Mouse (Mus musculus) heart, adult 2 months (tissue): ENCODE results near the gene B3glct. TPM values are rescaled to one million over a fixed set of nuclear protein-coding genes. Genes with fewer than 3 reads are reported as not detected.

Experiments used
- DNase-seq, 2 experiments: peaks; one replicate each; pipeline ENCODE4 v3.0.0; 2021
- H3K27ac ChIP-seq: fragments of 200-600 bp; 2 replicates; pipeline ENCODE4 v1.8.1; 2022
- H3K27me3 ChIP-seq: fragments of 200-500 bp; 2 replicates; pipeline ENCODE4 v1.6.1; 2012; ENCODE audit warnings: mild to moderate bottlenecking, low read length, inconsistent platforms, mixed read lengths; ENCODE audit not compliant: control insufficient read depth, insufficient read depth
- H3K36me3 ChIP-seq: fragments of 200-500 bp; 2 replicates; pipeline ENCODE4 v1.6.1; 2012; ENCODE audit warnings: low read length, inconsistent platforms; ENCODE audit not compliant: control insufficient read depth, insufficient read depth
- H3K4me1 ChIP-seq: fragments of 200-500 bp; 2 replicates; pipeline ENCODE4 v1.6.1; 2011; ENCODE audit warnings: low read length; ENCODE audit not compliant: control insufficient read depth, insufficient read depth
- H3K4me3 ChIP-seq: fragments of 200-600 bp; 2 replicates; pipeline ENCODE4 v1.8.1; 2022
- H3K79me2 ChIP-seq: fragments of 200-500 bp; replicated peaks from 2 replicates; pipeline ENCODE4 v1.6.1; 2012; ENCODE audit warnings: mild to moderate bottlenecking, inconsistent platforms, low read length, moderate library complexity, mixed read lengths; ENCODE audit not compliant: control insufficient read depth, insufficient read depth
- H3K9ac ChIP-seq: fragments of 200-500 bp; 2 replicates; pipeline ENCODE4 v1.6.1; 2012; ENCODE audit warnings: low read depth, mild to moderate bottlenecking, control low read depth, inconsistent platforms, low read length, mixed read lengths
- CTCF ChIP-seq: fragments of 200-600 bp; IDR thresholded peaks from 2 replicates; pipeline ENCODE4 v1.8.1; 2022; ENCODE audit warnings: antibody characterized with exemption, mild to moderate bottlenecking, moderate library complexity
- EP300 ChIP-seq: fragments of 200-500 bp; IDR thresholded peaks from 2 replicates; pipeline ENCODE4 v1.6.1; 2011; ENCODE audit warnings: low read depth, low read length, control low read depth; ENCODE audit not compliant: insufficient read depth
- POLR2A ChIP-seq: fragments of 200-500 bp; IDR thresholded peaks from 2 replicates; pipeline ENCODE4 v1.6.1; 2011; ENCODE audit warnings: mild to moderate bottlenecking, low read depth, low read length, control low read depth; ENCODE audit not compliant: insufficient read depth
- WGBS: fragments of 180-500 bp; shearing (Covaris S2); methylation state at CpG from one replicate; pipeline ENCODE4 v1.1.7; 2018; 5-methylcytosine and 5-hydroxymethylcytosine counted together
- intact Hi-C: fragments of 180-260 bp; cut with DNase I; formaldehyde crosslinking; loops from one replicate; pipeline ENCODE4 v1.15.1; 2025
- polyA plus RNA-seq: library from polyadenylated mRNA; depleted of rRNA; stranded (reverse); fragments of >200 nt; gene quantifications from 2 replicates; pipeline ENCODE4 v1.2.3, GENCODE M21; 2012
- total RNA-seq, 2 experiments: library from RNA; stranded (reverse); gene quantifications; 2 replicates each; pipeline ENCODE4 v1.2.3; 2021

The B3glct gene
- total and polyA plus RNA-seq, 3 experiments: 4.6 to 6.4 (median 4.9) TPM

- no peak overlapping the region for H3K4me3 ChIP-seq
- H3K27me3 ChIP-seq: no peaks in the 10 kb centered on the region
- H3K79me2 ChIP-seq: no peaks in the 10 kb centered on the region
- H3K4me1 ChIP-seq: no peaks in the 10 kb centered on the region
- 91% methylated on average over 8 of the region's 8 CpGs for WGBS
- no peak overlapping the region for H3K27ac ChIP-seq
- no peak for DNase-seq
- intact Hi-C loops: no loop called here
- H3K9ac ChIP-seq: no peak overlapping the region
- no peak for TF ChIP-seq POLR2A
- TF ChIP-seq CTCF: peak; percentile 24
- TF ChIP-seq EP300: no peak
- no peaks in the 10 kb centered on the region for H3K36me3 ChIP-seq
Measured at GRCm38 (mm10) chr5:149731776-149732175, 53.7 kb downstream of the B3glct start.

DNA sequence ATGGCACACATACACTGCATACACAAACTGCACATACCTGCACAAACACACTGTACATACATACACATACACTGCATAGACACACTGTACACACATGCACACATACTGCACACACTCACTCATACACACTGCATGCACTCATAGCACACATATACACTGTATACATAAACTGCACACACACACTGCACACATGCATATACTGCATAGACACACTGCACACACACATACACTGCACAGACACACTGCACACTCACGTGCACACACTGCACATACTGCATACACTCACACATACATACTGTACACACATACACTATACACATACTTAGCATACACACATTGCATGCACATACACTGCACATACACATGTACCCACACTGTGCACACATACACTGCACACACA lies 59.2 kb downstream of the B3glct start:
- H3K4me3 ChIP-seq: no peak overlapping the region
- DNase-seq: no peak
- no peaks in the 10 kb centered on the region for H3K4me1 ChIP-seq
- intact Hi-C loops: no loop called here
- no peak for TF ChIP-seq EP300
- no peak for TF ChIP-seq CTCF
- TF ChIP-seq POLR2A: no peak
- 95% methylated on average over 1 of the region's 1 CpGs for WGBS
- H3K27me3 ChIP-seq: no peaks in the 10 kb centered on the region
- H3K79me2 ChIP-seq: no peaks in the 10 kb centered on the region
- no peak overlapping the region for H3K9ac ChIP-seq
- H3K36me3 ChIP-seq: no peaks in the 10 kb centered on the region
- H3K27ac ChIP-seq: no peak overlapping the region

DNA sequence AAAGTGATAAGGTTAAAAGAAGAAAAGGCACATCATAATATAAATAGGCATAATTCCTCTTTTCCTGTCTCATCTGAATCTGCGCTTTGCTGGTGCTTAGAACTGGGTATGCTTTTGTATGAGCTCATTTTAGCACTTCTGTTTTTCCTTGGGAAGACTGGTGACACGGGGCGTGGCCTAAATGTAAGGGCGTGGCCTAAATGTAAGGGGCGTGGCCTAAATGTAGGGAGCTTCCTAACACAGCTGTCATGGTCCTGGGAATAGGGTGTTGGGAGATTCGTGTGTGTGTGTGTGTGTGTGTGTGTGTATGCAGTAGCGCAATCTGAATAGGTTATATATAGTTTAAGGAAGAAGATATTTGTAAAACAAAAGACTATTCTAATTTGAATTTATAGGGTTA lies 62.1 kb downstream of the B3glct start:
- no peak for TF ChIP-seq POLR2A
- TF ChIP-seq CTCF: no peak
- TF ChIP-seq EP300: no peak
- Histone ChIP-seq H3K4me1 (no peaks in the 10 kb centered on the region), H3K27ac (no peak overlapping the region), H3K36me3 (no peaks in the 10 kb centered on the region), H3K9ac (no peak overlapping the region), H3K27me3 (no peaks in the 10 kb centered on the region), H3K79me2 (no peaks in the 10 kb centered on the region), H3K4me3 (no peak overlapping the region)
- no peak for DNase-seq
- 87% methylated on average over 7 of the region's 7 CpGs for WGBS
- intact Hi-C loops: no loop called here

GRCm38 (mm10) chr5:149740703-149741102 lies 62.7 kb downstream of the B3glct start:
- intact Hi-C loops: no loop called here
- Histone ChIP-seq H3K4me3 (no peak overlapping the region), H3K36me3 (no peaks in the 10 kb centered on the region), H3K79me2 (no peaks in the 10 kb centered on the region), H3K27ac (no peak overlapping the region), H3K4me1 (no peaks in the 10 kb centered on the region), H3K27me3 (no peaks in the 10 kb centered on the region), H3K9ac (no peak overlapping the region)
- no peak for DNase-seq
- no peak for TF ChIP-seq EP300
- TF ChIP-seq POLR2A: no peak
- peak; percentile 39 for TF ChIP-seq CTCF
- WGBS: 80% methylated on average over 3 of the region's 3 CpGs

GRCm38 (mm10) chr5:149742286-149742685 lies 64.3 kb downstream of the B3glct start:
- TF ChIP-seq CTCF (no peak), EP300 (no peak), POLR2A (no peak)
- DNase-seq: no peak
- Histone ChIP-seq H3K79me2 (no peaks in the 10 kb centered on the region), H3K4me1 (no peaks in the 10 kb centered on the region), H3K36me3 (no peaks in the 10 kb centered on the region), H3K9ac (no peak overlapping the region), H3K27ac (no peak overlapping the region), H3K4me3 (no peak overlapping the region), H3K27me3 (no peaks in the 10 kb centered on the region)
- intact Hi-C loops: no loop called here
- 89% methylated on average over 9 of the region's 9 CpGs for WGBS

DNA sequence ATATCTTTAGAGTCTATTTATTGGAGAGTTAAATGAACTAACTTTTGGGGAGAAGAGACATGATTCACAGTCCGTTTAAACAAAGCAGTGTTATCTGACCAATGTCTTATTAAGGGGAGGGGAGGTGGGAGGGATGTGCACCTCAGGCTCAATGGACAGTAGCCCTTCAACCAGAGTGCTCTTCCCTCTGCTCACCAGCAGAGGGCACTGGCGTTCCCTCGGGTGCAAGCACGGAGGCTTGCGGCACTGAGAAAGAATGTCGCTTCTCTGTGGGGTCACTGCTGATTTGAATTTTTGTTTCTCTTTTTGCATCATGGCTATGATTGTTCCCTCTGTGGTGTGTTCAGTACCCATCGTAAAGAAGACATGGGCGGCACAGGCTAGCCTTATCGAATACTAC lies 67.0 kb downstream of the B3glct start:
- Histone ChIP-seq H3K27me3 (no peaks in the 10 kb centered on the region), H3K4me1 (no peaks in the 10 kb centered on the region), H3K27ac (no peak overlapping the region), H3K9ac (no peak overlapping the region), H3K4me3 (no peak overlapping the region), H3K79me2 (no peaks in the 10 kb centered on the region), H3K36me3 (no peaks in the 10 kb centered on the region)
- no peak for TF ChIP-seq POLR2A
- TF ChIP-seq CTCF: peak; percentile 54
- no peak for TF ChIP-seq EP300
- DNase-seq: no peak
- WGBS: 91% methylated on average over 9 of the region's 9 CpGs
- intact Hi-C loops: no loop called here
